Mouse (Mus musculus): ENCODE results near the gene Slc38a8. TPM values are rescaled to one million over a fixed set of nuclear protein-coding genes. Genes with fewer than 3 reads are reported as not detected.

The Slc38a8 gene
- total and polyA plus RNA-seq, 3 experiments: 0.11 TPM; not detected in 2

DNA sequence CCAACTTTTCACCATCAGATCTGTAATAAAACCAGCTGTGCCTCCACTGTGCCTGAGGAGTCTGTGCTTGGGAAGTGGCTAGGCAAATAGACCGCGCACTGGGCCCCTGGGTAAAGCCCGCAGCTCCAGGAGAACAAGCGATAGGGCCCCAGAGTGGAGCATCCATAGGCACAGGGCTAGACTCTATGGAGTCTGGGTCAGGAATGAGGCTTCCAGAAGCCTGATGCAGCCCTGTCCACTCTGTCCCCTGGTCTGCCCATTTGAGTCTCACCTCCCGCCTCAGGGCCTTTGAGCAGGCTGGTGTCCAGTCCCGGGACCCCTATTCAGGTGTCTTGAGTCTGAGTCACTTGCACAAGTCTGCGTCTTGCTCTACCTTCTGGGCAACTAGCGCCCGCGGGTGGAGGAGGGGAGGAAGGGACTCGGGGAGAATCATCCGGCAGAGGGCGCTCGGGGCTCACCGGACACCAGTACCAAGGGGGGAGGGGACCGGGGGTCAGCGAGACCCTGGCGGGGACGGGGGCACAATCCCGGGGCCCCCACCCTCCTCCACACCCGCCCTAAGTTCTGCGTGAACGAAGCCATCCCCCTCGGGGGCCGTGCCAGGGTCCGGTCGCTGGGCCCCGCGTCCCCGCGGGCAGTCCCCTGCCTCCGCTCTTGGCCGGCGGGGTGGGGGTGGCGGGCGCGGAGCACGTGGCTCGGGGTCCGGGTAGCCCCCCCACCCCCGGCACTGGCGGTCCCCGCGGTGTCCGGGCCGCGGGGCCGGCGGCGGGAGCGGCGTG, 55.1 kb downstream of the Slc38a8 start, which contains the start of gene Necab2:
Gene Necab2 (plus strand): TSS at position 509 of the 779 bp plus-strand sequence.
- TF ChIP-seq GATA2 (IDR thresholded peaks at IDR 0.05; ENCODE audit: borderline replicate concordance, low read depth, low read length): no peak
- no peak for TF ChIP-seq TAL1 (conservative IDR thresholded peaks at IDR 0.05; ENCODE audit: low read depth, low read length)
- no peak for TF ChIP-seq GATA1 (IDR thresholded peaks at IDR 0.05; ENCODE audit: borderline replicate concordance, low read length)
- no peak for TF ChIP-seq POLR2AphosphoS5 (IDR thresholded peaks at IDR 0.05; ENCODE audit: insufficient replicate concordance, low read depth, low read length)
- no peak for TF ChIP-seq CTCF (IDR thresholded peaks at IDR 0.05; ENCODE audit: low read depth, low read length)
- no peak within 1 kb of the TSS for H3K4me3 ChIP-seq (ENCODE audit: low read depth, low read length)
- H3K4me1 ChIP-seq (ENCODE audit: insufficient read depth, low read depth, low read length): no peaks in the 10 kb centered on the region
- peaks cover 22% of the 10 kb centered on the region; the same call in 1 of the 2 replicates for H3K27me3 ChIP-seq (ENCODE audit: insufficient read depth, low read length)
- ATAC-seq (ENCODE audit: extremely low read depth, insufficient number of reproducible peaks, low FRiP score, poor library complexity, severe bottlenecking) (no peak), DNase-seq (ENCODE audit: low spot score) (no peak)
- H3K36me3 ChIP-seq (replicated peaks): no peaks in the 10 kb centered on the region
- peaks cover 3% of the 10 kb centered on the region; the same call in 1 of the 2 replicates for H3K9me3 ChIP-seq (replicated peaks)

DNA sequence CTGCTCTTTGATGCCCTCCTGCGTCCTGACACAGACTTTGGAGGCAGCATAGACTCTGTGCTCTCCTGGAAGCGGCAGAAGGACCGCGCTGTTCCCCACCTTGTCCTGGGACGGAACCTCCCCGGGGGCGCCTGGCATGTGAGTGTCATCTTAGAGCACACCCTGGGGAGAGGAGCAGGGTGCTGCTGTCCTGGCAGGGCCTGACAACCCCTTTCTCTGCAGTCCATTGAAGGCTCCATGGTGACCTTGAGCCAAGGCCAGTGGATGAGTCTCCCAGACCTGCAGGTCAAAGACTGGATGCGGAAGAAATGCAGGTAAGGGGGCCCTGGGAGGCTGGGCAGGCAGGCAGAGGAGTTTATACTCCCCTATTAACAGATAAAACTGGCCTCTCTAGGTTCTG, 58.5 kb downstream of the Slc38a8 start:
- Histone ChIP-seq H3K36me3 (replicated peaks) (no peaks in the 10 kb centered on the region), H3K9me3 (replicated peaks) (peaks cover 3% of the 10 kb centered on the region; the same call in 1 of the 2 replicates), H3K4me1 (ENCODE audit: insufficient read depth, low read depth, low read length) (peaks cover 6% of the 10 kb centered on the region; the same call in 1 of the 2 replicates), H3K4me3 (ENCODE audit: low read depth, low read length) (no peak overlapping the region), H3K27me3 (ENCODE audit: insufficient read depth, low read length) (peaks cover 28% of the 10 kb centered on the region)
- ATAC-seq (ENCODE audit: extremely low read depth, insufficient number of reproducible peaks, low FRiP score, poor library complexity, severe bottlenecking) (no peak), DNase-seq (ENCODE audit: low spot score) (no peak)
- no peak for TF ChIP-seq GATA2 (IDR thresholded peaks at IDR 0.05; ENCODE audit: borderline replicate concordance, low read depth, low read length)
- TF ChIP-seq POLR2AphosphoS5 (IDR thresholded peaks at IDR 0.05; ENCODE audit: insufficient replicate concordance, low read depth, low read length): no peak
- TF ChIP-seq TAL1 (conservative IDR thresholded peaks at IDR 0.05; ENCODE audit: low read depth, low read length): no peak
- TF ChIP-seq CTCF (IDR thresholded peaks at IDR 0.05; ENCODE audit: low read depth, low read length): no peak
- TF ChIP-seq GATA1 (IDR thresholded peaks at IDR 0.05; ENCODE audit: borderline replicate concordance, low read length): no peak

DNA sequence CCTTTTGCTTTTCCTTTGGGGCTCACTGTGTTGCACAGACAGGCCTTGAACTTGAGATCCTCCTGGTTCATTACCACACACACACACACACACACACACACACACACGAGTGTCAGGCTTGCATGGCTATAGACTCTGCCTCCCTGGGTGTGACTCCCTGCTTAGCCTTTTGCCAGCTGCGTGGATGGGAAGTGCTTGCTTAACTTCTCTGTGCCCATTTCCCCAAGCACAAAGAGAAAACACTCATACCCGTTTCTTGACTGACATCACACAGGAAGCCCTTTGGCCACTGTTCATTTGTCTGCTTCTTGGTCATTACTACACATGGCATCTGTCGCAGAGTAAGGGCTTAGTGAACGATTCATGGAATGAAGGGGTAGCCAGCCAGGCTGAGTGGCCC, 59.5 kb downstream of the Slc38a8 start:
- no peak for ATAC-seq (ENCODE audit: extremely low read depth, insufficient number of reproducible peaks, low FRiP score, poor library complexity, severe bottlenecking)
- H3K36me3 ChIP-seq (replicated peaks): no peaks in the 10 kb centered on the region
- H3K4me1 ChIP-seq (ENCODE audit: insufficient read depth, low read depth, low read length): peaks cover 12% of the 10 kb centered on the region
- peaks cover under 1% of the 10 kb centered on the region; the same call in 1 of the 2 replicates for H3K9me3 ChIP-seq (replicated peaks)
- TF ChIP-seq GATA1 (IDR thresholded peaks at IDR 0.05; ENCODE audit: borderline replicate concordance, low read length) (no peak), POLR2AphosphoS5 (IDR thresholded peaks at IDR 0.05; ENCODE audit: insufficient replicate concordance, low read depth, low read length) (no peak), GATA2 (IDR thresholded peaks at IDR 0.05; ENCODE audit: borderline replicate concordance, low read depth, low read length) (no peak), TAL1 (conservative IDR thresholded peaks at IDR 0.05; ENCODE audit: low read depth, low read length) (no peak), CTCF (IDR thresholded peaks at IDR 0.05; ENCODE audit: low read depth, low read length) (no peak)
- peaks cover 32% of the 10 kb centered on the region for H3K27me3 ChIP-seq (ENCODE audit: insufficient read depth, low read length)
- no peak overlapping the region for H3K4me3 ChIP-seq (ENCODE audit: low read depth, low read length)
- DNase-seq (ENCODE audit: low spot score): no peak

DNA sequence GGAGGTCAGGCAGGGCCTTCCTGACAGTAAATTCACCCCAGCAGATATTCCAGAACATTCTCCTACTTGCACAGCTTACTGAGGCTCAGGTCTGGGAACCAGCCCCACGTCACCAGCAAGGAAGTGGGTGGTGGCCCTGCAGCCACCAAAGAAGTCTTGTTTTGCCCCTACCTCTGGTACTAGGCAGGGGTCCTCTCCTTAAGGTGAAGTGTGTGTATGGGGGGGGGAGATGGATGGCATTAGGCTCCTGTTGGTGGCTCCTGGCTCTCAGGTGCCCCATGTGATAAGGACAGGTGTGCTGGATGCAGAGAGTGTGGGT, 60.6 kb downstream of the Slc38a8 start:
- Histone ChIP-seq H3K4me3 (ENCODE audit: low read depth, low read length) (no peak overlapping the region), H3K36me3 (replicated peaks) (no peaks in the 10 kb centered on the region), H3K9me3 (replicated peaks) (no peaks in the 10 kb centered on the region), H3K4me1 (ENCODE audit: insufficient read depth, low read depth, low read length) (peaks cover 19% of the 10 kb centered on the region), H3K27me3 (ENCODE audit: insufficient read depth, low read length) (peaks cover 37% of the 10 kb centered on the region)
- DNase-seq (ENCODE audit: low spot score) (no peak), ATAC-seq (ENCODE audit: extremely low read depth, insufficient number of reproducible peaks, low FRiP score, poor library complexity, severe bottlenecking) (no peak; the same call in 1 of the 2 replicates)
- TF ChIP-seq TAL1 (conservative IDR thresholded peaks at IDR 0.05; ENCODE audit: low read depth, low read length) (no peak), CTCF (IDR thresholded peaks at IDR 0.05; ENCODE audit: low read depth, low read length) (no peak), GATA1 (IDR thresholded peaks at IDR 0.05; ENCODE audit: borderline replicate concordance, low read length) (no peak), GATA2 (IDR thresholded peaks at IDR 0.05; ENCODE audit: borderline replicate concordance, low read depth, low read length) (no peak), POLR2AphosphoS5 (IDR thresholded peaks at IDR 0.05; ENCODE audit: insufficient replicate concordance, low read depth, low read length) (no peak)

DNA sequence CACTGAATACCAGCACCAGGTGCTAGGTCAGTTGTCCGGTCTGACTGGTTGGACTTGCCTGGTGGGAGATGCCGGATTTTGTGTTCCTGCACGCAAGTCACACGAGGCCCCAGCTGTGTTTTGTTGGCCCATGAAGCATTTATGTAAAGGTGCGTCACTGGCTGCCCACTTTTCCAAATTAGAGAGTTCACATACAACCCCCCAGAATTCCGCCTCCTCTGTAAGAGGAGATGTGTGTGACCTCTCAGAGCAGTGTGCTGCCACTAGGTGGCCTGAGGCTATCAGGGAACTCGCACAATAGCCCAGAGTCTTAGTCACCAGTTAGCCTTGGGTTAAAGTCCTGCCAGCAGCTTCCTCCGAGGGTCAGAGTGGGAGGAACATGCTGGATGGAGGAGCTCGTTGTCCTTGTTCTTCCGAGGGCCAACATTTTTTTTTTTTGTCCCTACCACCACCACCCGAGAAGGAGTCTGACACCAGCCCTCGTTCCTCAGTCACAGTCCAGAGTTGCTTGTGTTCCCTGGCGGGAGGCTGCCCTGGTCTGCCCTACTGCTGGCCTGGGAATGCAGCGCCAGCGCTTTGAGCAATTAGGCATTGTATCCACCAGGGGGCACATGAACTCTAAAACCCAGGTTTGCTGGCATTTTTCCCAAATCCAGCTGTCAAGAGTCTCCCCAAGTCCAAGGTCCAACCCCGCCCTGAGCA, 61.1 kb downstream of the Slc38a8 start:
- TF ChIP-seq TAL1 (conservative IDR thresholded peaks at IDR 0.05; ENCODE audit: low read depth, low read length): no peak
- no peak for TF ChIP-seq GATA2 (IDR thresholded peaks at IDR 0.05; ENCODE audit: borderline replicate concordance, low read depth, low read length)
- no peak for TF ChIP-seq GATA1 (IDR thresholded peaks at IDR 0.05; ENCODE audit: borderline replicate concordance, low read length)
- TF ChIP-seq POLR2AphosphoS5 (IDR thresholded peaks at IDR 0.05; ENCODE audit: insufficient replicate concordance, low read depth, low read length): no peak
- 0 out of 2 replicates have a peak, but pooled peaks have one; percentile 24 for TF ChIP-seq CTCF (IDR thresholded peaks at IDR 0.05; ENCODE audit: low read depth, low read length)
- H3K36me3 ChIP-seq (replicated peaks): no peaks in the 10 kb centered on the region
- peaks cover 37% of the 10 kb centered on the region for H3K27me3 ChIP-seq (ENCODE audit: insufficient read depth, low read length)
- H3K4me3 ChIP-seq (ENCODE audit: low read depth, low read length): no peak overlapping the region
- H3K4me1 ChIP-seq (ENCODE audit: insufficient read depth, low read depth, low read length): peaks cover 19% of the 10 kb centered on the region
- no peaks in the 10 kb centered on the region for H3K9me3 ChIP-seq (replicated peaks)
- ATAC-seq (ENCODE audit: extremely low read depth, insufficient number of reproducible peaks, low FRiP score, poor library complexity, severe bottlenecking) (no peak; the same call in 1 of the 2 replicates), DNase-seq (ENCODE audit: low spot score) (peak; percentile 71)

DNA sequence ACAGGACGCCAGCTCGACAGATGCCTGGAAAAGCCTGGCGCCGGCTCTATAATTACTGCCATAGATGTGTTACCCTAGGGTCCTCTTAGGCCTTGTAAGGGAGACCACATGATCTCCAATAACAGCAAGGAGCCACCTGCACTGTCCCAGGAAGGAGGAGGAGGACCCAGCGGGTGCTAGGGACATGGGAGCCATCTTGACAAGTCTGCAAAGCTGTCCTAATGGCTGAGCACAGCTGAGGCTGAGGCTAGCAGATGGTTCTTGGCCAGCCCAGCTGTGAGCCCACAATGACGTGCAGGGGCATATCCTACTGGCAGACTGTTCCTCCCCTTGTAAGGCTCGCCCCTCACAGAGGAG, 61.6 kb downstream of the Slc38a8 start:
- H3K4me3 ChIP-seq (ENCODE audit: low read depth, low read length): no peak overlapping the region
- peaks cover 19% of the 10 kb centered on the region for H3K4me1 ChIP-seq (ENCODE audit: insufficient read depth, low read depth, low read length)

More for the DNA sequence above, 61.6 kb downstream of the Slc38a8 start:
- DNase-seq (ENCODE audit: low spot score) (no peak), ATAC-seq (ENCODE audit: extremely low read depth, insufficient number of reproducible peaks, low FRiP score, poor library complexity, severe bottlenecking) (no peak)
- Histone ChIP-seq H3K9me3 (replicated peaks) (no peaks in the 10 kb centered on the region), H3K36me3 (replicated peaks) (no peaks in the 10 kb centered on the region), H3K27me3 (ENCODE audit: insufficient read depth, low read length) (peaks cover 36% of the 10 kb centered on the region)
- TF ChIP-seq TAL1 (conservative IDR thresholded peaks at IDR 0.05; ENCODE audit: low read depth, low read length) (no peak), GATA1 (IDR thresholded peaks at IDR 0.05; ENCODE audit: borderline replicate concordance, low read length) (no peak), CTCF (IDR thresholded peaks at IDR 0.05; ENCODE audit: low read depth, low read length) (no peak), GATA2 (IDR thresholded peaks at IDR 0.05; ENCODE audit: borderline replicate concordance, low read depth, low read length) (no peak), POLR2AphosphoS5 (IDR thresholded peaks at IDR 0.05; ENCODE audit: insufficient replicate concordance, low read depth, low read length) (no peak)

Data from G1E (cell line).